Mouse (Mus musculus): ENCODE data around the gene Pcdh9. TPM values are rescaled to one million over a fixed set of nuclear protein-coding genes. Genes with fewer than 3 reads are reported as not detected.

Pcdh9 gene
- total RNA-seq, 2 experiments from 2014 or later: 6.9 to 8.0 TPM

DNA sequence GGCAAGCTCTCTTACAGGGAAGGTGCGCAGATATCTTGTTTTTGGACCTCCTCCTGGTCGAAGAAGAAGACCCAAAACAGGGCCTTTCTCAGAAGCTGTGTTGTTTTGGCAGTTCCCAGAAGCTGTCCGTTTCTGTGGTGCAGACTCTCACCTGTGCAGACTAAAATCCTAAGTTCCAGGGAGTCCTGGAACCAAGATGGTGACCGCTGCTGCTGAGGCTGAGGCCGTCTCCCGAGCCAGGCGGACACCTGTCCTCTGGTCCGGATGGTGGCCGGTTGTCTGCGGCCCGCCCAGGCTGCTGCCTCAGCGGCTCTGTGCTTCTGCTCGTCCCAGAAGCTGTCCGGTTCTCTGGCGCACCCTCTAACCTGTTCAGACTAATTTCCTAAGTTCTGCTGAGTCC, 675.6 kb downstream of the Pcdh9 start:
- peak; percentile 91 to 95 for DNase-seq (ENCODE audit: low spot score in 2 of 2)

DNA sequence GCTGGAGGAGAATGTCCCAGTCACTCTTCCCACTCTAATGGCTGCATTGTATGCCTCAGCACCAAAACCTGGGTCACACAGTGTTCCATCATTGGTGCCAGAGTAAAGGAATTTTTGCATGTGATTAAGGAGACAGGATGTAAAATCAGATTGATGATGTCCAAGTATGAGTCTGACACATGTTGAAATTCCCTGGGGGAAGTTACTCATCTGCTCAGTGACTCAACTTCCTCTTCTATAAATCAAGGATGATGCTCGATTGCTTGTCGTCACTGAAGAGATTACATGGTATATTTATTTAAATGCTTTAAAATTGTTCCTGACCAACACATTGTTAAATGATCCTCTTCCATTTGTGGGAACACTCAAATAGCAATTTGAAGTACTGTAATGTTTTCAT, 690.7 kb downstream of the Pcdh9 start:
- no peak for DNase-seq (ENCODE audit: low spot score in 2 of 2)

DNA sequence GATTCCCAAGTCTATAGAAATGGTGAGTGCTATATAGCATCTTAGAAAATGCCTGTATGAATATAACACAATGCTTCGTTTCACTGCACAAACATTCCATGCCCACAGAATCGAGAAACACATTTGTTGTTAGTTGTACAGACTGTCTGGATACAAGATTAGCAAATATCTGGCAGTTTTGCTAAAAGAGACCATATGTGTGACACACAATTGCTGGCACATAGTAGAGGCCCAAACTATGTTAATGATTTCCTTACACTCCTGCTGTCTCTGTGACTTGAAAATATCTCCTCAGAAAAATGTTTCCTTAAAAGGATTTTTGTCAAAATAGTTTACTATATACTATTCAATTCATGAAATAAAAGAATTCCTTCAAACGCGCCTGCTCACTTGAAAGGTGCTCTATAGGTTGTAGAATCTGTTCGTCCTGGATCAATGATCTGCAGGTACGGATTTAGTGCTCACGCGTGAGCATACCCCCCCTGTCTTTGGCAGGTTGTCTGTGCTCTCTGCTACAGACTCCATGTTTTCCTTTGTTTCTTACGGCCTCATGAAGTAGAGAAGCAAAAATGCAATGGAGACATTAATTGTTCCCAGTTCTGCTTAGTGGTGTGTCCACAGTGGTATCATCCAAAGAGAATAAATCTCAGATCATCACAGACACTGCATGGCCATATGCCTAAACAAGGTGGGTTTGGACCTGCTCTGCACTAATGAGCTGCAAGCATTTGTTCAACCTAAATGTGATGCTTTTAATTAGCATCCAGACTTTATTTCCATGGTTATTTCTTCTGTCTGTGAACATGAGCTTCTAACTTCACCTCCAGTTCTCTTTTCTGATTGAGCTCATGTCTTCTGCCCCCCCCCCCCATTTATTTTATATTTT, 707.6 kb downstream of the Pcdh9 start:
- no peak for DNase-seq (ENCODE audit: low spot score in 2 of 2)

DNA sequence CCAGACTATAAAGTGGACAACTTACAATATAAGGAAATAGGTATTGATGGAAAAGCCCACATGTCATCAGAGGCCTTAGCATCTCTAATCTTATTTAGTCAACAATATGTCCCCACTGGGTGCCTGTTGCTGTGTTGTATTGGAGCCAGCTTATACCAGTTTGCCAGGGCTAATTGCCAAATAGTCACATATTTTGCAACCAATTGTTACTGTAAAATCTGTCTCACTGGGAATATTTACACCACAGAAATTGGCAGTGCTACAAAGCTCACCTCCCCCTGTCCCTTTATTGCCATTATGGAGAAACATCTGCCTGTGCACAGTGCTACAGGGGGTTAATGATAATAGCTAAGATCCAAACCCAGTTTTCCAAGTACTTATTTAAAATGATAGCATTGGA, 721.3 kb downstream of the Pcdh9 start:
- DNase-seq (ENCODE audit: low spot score in 2 of 2): no peak

DNA sequence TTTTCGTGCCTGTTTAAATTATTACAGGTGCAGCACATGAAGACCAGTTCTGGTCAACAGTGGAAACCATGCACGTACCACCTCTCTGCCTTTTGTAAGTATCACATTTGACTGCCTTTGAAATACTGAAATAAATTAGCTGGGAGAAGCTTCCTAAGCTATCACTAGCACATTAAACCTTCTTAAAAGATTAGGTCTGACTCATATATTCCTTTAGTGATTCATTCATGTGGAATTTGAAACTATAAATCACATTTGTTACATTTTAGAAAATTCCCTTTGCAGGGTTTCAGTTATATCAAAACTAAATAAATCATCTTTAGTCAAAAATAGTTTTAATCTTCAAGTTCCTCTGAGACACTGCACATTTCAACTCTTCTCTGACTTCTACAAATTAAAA, 722.1 kb downstream of the Pcdh9 start:
- no peak for DNase-seq (ENCODE audit: low spot score in 2 of 2)

DNA sequence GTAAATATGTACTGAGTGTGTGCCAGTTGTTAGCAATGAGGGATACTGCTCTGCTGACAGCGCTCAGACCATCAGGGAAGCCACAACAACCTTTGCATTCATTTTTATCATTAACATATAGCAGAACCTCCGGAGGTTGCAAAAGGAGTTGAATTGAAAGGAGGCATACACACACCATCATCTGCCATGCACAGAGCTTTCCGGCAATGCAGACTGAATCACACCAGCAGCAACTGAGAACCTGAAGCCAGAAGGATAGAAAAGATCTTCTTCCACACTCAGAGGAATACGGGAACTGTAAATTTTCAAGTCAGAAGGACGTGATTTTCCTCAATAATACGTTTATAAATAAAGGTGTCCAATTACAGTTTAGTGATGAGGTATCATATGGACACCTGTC, 747.1 kb downstream of the Pcdh9 start:
- no peak for DNase-seq (ENCODE audit: low spot score in 2 of 2)

DNA sequence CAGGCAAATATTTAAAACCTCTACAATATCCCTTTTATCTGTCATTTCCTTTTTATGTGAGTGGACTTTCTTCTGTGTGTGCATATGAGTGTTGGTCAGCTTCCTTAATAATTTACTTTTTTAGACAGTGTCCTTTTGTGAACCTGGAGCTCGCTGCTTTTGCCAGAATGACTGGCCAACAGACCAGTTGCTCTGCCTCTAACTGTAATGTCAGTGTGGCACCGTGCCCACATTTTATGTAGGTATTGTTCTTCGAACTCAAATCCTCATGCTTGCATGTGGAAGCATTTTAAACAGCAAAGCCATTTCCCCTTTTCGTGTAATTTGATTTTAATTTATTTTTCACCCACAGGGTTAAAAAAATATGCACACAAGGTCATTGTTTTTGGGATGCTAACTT, 748.4 kb downstream of the Pcdh9 start:
- DNase-seq (ENCODE audit: low spot score in 2 of 2): no peak

DNA sequence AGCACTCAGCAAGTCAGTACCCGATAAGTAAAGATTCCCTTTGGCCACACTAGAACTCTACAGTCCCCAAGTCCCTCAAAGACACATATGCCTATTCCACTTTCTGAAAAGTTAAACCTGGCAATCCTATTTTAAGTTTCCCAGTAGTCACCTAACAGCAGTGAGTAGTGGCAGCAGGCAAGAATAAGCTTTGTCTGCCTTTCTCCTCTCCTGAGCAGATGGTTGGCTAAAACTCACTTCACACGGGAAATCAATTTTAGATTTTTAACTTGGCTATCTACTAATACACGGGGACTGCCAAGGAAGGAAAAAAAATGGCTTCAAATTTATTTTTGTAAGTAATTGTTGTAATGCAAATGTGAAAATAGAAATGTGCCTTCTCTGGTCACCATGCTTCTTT, 763.5 kb downstream of the Pcdh9 start:
- DNase-seq (ENCODE audit: low spot score in 2 of 2): no peak

DNA sequence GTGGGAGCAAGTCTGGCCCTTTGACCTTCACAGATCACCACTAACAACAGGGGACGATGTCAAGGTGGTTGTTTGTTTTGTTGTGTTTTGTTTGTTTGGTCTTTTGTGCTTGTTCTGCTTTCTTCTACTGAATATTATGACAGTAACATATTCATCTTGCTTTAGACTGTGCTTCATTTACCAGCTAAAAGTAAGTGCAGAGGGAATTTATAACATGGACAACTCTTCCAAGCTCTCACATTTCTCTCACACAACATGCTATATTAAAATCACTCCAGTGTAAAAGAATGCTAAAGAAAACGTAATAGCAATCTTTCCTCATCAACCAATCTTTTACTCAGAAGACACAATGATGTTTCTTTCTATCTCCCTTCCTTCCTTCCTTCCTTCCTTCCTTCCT, 787.7 kb downstream of the Pcdh9 start:
- no peak for DNase-seq (ENCODE audit: low spot score in 2 of 2)

DNA sequence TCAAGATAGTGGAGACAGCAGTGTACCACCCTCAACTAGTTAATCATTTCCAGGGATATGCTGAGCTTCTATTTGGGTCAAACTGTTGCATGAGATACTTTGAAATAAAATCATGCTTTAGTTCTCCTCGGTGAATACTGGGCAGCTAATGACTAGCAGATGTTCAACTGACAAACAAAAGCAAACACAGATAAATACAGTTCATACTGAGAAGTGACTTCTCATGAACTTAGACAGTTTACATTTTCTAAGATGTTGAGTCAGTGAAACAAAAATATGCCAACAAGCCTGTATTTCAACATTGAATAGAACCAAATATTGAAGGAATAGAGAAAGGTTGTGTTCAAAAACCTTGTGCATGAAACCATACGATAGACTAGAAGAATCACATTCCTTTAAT, 795.4 kb downstream of the Pcdh9 start:
- no peak for DNase-seq (ENCODE audit: low spot score in 2 of 2)

DNA sequence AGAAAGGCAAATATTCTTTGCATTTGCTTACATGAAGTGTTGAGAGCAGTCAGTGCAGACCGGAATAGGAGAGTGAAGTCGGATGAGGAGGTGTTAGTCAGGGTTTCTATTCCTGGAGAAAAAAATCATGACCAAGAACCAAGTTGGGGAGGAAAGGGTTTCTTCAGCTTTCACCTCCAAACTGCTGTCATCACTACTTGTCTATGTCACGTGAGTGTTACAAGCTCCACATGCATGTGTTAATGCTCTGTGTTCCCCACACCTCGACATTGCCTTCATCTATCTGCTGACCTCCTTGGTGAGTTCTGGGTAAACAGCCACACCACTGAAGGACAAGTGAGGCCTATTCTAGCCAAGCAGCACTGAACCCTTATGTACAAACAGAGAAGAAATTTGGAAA, 797.7 kb downstream of the Pcdh9 start:
- no peak for DNase-seq (ENCODE audit: low spot score in 2 of 2)

DNA sequence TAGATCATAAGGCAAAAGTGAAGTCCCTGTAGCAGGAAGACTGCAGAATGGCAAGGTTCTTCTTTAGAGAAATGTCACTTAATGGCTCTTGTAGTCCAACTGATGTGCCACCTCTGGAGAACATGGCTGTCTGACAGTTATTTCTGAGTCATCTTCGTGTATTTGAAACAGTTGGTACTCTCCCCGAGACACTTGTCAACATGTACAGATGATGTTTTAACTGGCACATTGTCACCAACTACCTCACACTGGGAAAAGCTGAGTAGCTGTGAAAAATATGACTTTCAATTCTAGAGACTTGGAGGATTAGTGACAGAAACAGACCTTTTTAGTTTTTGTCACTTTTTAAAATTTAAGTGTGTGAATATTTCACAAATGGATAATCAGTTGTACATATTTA, 804.8 kb downstream of the Pcdh9 start:
- DNase-seq (ENCODE audit: low spot score in 2 of 2): no peak

DNA sequence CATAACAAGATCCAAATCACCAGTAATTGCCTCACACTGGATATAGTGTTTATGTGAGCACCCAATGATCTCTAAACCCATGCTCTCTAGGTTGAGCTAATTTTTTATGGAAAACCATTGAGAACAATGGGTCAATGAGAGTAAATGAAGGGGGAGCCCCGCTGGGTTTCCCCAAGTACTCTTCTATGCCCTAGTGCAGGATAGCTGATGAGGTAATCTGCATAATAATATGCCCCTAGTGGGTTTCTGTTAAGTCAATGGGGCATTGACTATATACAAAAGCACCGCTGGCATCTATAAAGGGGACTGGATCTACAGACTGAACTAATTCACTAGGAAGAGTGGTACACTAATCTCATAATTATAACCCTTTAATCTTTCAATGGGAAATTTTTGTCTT, 807.3 kb downstream of the Pcdh9 start:
- DNase-seq (ENCODE audit: low spot score in 2 of 2): no peak

DNA sequence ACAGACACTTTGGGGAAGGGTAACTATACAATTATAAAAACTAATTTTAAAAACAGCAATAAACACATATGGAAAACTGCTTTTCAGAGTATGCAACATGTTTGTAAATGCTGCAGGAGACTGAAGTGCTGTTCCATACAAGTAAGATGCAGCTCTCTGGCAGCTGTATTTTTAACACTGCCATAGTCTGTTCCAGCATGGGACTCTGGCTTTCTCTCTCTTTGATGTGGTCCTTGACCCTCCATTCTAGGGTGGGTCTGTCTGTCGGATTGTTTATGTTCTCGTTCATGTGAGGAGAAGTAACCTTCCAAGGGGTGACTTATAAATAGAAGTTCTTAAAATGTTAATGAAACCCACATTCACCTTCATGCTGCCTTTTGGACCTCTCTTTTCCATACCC, 809.6 kb downstream of the Pcdh9 start:
- no peak for DNase-seq (ENCODE audit: low spot score in 2 of 2)

DNA sequence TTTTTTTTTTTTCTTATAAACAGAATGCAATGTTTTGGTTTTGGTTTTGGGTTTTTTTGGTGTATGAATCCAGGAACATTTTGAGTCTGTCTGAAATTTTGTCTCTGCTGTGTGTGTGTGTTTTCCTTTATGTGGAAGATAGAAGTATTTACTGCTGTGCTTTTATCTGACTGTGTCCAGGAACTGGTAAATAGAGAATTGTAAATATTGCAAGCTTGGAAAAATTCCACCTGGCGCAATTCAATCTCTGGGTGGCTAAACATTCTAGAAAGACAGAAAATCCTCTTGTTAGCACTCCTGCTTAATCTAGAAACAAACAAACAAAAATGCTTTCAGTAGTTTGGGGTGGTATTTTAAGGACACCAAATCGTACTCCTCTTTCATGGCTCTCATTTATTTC, 814.7 kb downstream of the Pcdh9 start:
- no peak for DNase-seq (ENCODE audit: low spot score in 2 of 2)

DNA sequence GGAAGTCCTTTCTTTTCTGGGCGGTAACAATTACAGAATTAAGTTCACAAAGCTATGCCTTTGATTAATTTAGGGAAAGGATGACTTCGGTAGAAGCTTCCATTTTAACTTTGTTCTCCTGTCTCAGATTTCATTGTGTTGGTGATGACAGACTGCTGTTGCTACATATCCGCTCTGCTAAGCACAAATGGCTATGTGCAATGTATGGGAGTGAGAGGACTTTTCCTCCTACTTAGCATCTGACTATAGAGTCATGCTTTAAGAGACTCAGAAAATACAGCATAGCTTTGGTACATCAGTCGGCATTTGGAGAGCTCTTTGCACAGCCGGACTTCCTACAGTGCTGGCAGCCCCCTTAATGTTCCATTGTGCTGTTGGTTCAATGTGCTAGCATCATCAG, 818.1 kb downstream of the Pcdh9 start:
- DNase-seq (ENCODE audit: low spot score in 2 of 2): no peak

DNA sequence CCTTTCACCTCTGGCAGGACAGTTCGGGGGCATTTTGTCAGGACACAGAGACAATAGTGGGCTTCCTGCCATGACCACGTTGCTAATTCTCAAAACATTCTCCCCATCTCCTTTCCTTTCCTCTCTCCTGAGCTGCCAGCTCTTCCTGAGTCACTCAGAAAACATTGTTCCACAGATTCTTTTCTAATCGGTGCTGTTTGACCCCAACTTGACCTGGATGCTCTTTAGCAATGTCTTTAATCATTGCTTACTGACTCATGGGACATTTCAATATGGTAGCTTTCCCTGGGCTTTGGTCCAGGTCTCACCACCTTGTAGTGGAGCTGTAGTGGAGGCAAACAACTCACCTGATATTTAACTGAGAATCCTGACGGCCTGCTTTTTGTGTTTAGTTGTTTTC, 820.3 kb downstream of the Pcdh9 start:
- no peak for DNase-seq (ENCODE audit: low spot score in 2 of 2)

DNA sequence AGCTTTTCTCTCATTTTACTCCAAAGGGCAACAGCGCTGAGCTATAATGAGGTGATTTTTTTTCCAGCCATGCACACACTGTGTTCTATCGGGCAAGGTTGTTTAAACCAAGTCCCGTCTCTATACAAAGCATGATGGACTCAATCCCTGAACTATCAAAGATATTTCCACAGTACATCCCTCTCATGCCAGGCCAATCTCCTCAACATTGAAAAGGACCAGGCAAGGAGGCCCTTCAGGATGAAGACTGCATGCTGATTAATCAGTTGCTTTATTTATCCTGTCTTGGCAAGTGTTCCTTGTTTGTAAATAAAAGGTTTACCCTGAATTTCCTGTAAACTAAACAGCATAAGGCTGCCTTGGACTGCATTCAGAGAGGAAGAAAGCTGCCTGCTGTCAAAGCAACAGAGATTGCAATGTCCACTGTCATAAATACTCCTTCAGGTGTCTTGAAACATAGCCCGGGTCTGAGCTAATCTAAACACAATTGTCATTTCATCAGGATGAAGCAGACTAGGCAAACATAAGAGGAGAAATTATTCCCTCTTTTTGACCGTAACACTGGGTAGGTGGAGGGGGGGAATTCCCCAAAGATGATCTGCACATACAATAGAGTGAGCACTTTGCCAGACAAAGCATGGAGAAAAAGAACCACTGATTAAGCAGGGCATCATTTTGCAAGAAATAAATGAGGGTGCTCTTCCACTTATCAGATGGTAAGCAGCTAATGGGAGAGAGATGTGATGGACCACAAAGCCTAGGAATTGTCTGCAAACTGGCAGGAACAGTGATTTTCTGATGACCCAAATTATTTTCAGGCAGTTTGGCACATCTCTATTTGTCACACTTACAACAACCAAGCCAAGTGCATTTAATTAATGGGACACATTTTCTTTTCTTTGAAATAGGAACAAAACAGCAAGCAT, 822.8 kb downstream of the Pcdh9 start:
- DNase-seq (ENCODE audit: low spot score in 2 of 2): no peak

DNA sequence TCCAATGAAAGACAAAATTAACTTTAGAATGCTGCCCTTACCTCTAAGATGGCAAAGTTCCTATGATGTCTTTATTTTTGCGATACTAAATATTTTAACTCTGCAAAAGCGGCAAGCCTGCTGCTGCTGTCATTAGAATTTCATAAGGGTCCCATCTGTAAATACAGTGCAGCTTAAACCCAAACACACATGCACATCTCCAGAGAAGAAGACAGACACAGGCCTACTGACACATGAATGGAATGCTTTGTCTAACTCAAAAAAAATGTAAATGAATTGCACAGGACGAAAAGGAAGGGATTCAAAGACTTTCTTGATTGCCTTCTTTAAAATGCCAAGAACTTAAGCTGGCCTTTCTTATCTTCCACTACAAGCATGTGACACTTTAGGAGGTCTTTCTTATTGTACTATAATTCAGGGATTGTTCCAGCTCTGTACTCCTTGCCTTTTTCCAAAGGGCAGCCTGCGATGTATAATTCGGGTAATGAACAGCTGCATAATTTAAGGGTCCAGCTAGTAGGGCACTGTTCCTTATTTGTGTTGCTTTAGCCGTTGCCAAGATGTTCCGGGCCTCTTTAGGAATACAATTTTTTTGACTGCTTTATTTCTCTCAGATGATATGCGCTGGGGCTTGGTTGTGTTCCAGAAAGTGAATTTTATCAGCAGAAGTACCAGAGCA, 823.6 kb downstream of the Pcdh9 start:
- no peak for DNase-seq (ENCODE audit: low spot score in 2 of 2)

DNA sequence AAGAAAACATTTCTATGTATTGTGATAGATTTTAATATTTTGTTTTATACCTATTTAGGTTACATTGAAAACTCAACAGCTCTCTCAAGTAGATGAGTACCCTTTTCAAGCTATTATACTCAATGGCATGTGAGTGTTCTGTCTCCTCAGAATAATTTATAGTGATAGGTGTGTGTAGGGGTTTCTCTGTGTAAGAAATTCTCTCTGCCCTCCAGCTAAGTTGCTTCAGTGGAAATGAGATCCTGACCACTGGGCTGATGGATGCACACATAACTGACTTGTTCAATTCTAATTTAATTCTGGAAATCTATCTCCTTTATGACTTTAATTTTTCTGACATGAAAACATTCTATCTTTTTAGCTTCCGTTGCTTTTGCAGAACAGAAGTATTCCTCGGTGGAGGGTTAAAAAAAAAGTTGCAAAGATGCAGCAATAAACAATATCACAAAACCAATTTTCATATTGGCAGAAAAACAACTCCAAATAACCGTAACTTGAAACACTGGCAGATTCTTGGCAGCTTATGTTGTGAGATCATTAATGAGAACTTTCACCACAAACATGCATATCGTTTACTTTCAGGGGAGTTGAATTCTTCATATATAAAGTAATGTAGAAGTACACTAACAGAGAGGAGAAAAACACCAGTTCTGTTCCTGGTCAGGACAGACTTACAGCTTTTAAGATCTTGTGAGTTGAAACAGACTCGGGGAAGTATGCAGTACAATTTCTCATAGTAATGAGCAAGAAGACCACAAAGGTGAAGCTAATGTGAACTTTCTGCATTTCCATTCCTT, 828.5 kb downstream of the Pcdh9 start:
- DNase-seq (ENCODE audit: low spot score in 2 of 2): no peak

DNA sequence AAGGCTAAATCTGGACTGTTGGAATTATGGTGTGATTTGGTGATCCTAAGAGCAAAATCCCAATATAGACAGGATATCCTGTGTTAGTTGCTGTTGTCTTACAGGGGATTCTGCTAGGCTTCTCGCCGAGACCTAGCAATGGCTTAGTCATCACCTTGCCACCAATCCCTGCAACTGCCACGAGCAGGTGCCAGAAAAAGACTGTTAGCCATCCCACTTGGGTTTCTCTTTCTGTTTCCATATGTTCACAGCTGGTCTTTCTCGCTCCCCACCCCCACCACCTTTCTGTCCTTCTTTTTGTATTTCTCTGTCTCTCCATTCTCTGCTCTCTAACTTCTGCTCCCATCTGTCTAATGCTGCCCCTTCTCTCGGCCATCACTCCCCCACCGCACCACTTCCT, 831.7 kb downstream of the Pcdh9 start:
- DNase-seq (ENCODE audit: low spot score in 2 of 2): no peak
